ENCODE assay signal across 8 mouse cellular contexts in genomic region chr10:83360356-83360755, GRCm38 (mm10). TPM values are rescaled to one million over a fixed set of nuclear protein-coding genes. Genes with fewer than 3 reads are reported as not detected.
A peak's percentile ranks its signal among the peaks of the same experiment; 100 is the strongest.
DNase-seq lines count a peak whose midpoint lies in the region; ATAC-seq and TF ChIP-seq lines count a peak whose summit lies in the region.

No protein-coding gene starts in this region.

- WGBS in heart, embryonic 11.5 days (ENCODE audit: insufficient replicate concordance) = under 1% methylated on average over 40 of the region's 40 CpGs
- WGBS in heart, embryonic 16.5 days = under 1% methylated on average over 40 of the region's 40 CpGs
- WGBS in liver, postnatal 0 days (ENCODE audit: insufficient replicate concordance) = under 1% methylated on average over 34 of the region's 40 CpGs

- H3K36me3 ChIP-seq in heart, embryonic 11.5 days (ENCODE audit: control insufficient read depth, insufficient read depth, low read length) = peaks cover 4% of the 10 kb centered on the region
- H3K36me3 ChIP-seq in MEL (ENCODE audit: control insufficient read depth in 1 of 2, insufficient read depth in 2 of 2, low read length in 2 of 2) = peaks cover 8 to 20% of the 10 kb centered on the region in 2 experiments
- peaks cover 5% of the 10 kb centered on the region; the same call in 1 of the 2 replicates for H3K36me3 ChIP-seq in heart, embryonic 16.5 days (ENCODE audit: control insufficient read depth, insufficient read depth)
- peaks cover 19% of the 10 kb centered on the region for H3K36me3 ChIP-seq in liver, postnatal 0 days (replicated peaks; ENCODE audit: insufficient read depth, low read length)

- H3K4me3 ChIP-seq in heart, embryonic 11.5 days (ENCODE audit: low read depth, low read length) = peak overlapping the region; percentile 83
- H3K4me3 ChIP-seq in MEL (ENCODE audit: control insufficient read depth in 1 of 2, insufficient read depth in 1 of 2, low read depth in 2 of 2, low read length in 2 of 2) = peak overlapping the region; percentile 89 to 98
- H3K4me3 ChIP-seq in heart, embryonic 16.5 days (ENCODE audit: low read length) = peak overlapping the region; percentile 68
- H3K4me3 ChIP-seq in liver, postnatal 0 days (ENCODE audit: low read depth, low read length) = peak overlapping the region; percentile 85

- no peak for TF ChIP-seq CTCF in MEL (IDR thresholded peaks at IDR 0.05 in 2 of 3, conservative IDR thresholded peaks at IDR 0.05 in 1 of 3; ENCODE audit: control insufficient read depth in 1 of 3, insufficient read depth in 1 of 3, low read depth in 2 of 3, low read length in 3 of 3, poor library complexity in 1 of 3, severe bottlenecking in 1 of 3)
- TF ChIP-seq CTCF in liver, postnatal 0 days (IDR thresholded peaks at IDR 0.05; ENCODE audit: low read depth) = no peak

- ATAC-seq in heart, embryonic 11.5 days (replicated peaks; ENCODE audit: insufficient number of reproducible peaks, low FRiP score, low TSS enrichment) = peak; percentile 64; the same call in 1 of the 2 replicates
- peak; percentile 58 for ATAC-seq in heart, embryonic 16.5 days (replicated peaks; ENCODE audit: extremely low read depth, insufficient read depth, low FRiP score)
- peak; percentile 71 for ATAC-seq in liver, postnatal 0 days

- H3K4me1 ChIP-seq in heart, embryonic 11.5 days (ENCODE audit: control insufficient read depth, insufficient read depth, low read length) = peaks cover 15% of the 10 kb centered on the region
- H3K4me1 ChIP-seq in MEL (ENCODE audit: control insufficient read depth in 1 of 2, insufficient read depth in 2 of 2, low read length in 2 of 2) = peaks cover 15 to 25% of the 10 kb centered on the region in 2 experiments
- H3K4me1 ChIP-seq in heart, embryonic 16.5 days (ENCODE audit: control insufficient read depth, insufficient read depth, low read length) = peaks cover 18% of the 10 kb centered on the region
- H3K4me1 ChIP-seq in liver, postnatal 0 days (ENCODE audit: insufficient read depth) = peaks cover 18% of the 10 kb centered on the region

- DNase-seq in heart, postnatal 4 days = no peak
- DNase-seq in MEL (ENCODE audit: low read depth, low spot score) = no peak
- DNase-seq in liver, postnatal 0 days = no peak
- DNase-seq in urinary bladder, postnatal 36 days (ENCODE audit: low spot score in 2 of 2) = no peak
- DNase-seq in natural killer cell, adult 2 months (ENCODE audit: low spot score in 2 of 2) = no peak
- no peak for DNase-seq in gastrocnemius, postnatal 4 days (ENCODE audit: low spot score in 2 of 2)

- no peak for TF ChIP-seq EP300 in MEL (IDR thresholded peaks at IDR 0.05; ENCODE audit: low read depth in 1 of 2, low read length in 2 of 2)
- no peak for TF ChIP-seq EP300 in liver, postnatal 0 days (IDR thresholded peaks at IDR 0.05; ENCODE audit: low read depth)

- peak overlapping the region; percentile 84 for H3K9ac ChIP-seq in heart, embryonic 11.5 days (ENCODE audit: low read depth, low read length)
- peak overlapping the region; percentile 91 for H3K9ac ChIP-seq in MEL (ENCODE audit: control insufficient read depth, low read depth, low read length, poor library complexity, severe bottlenecking)
- peak overlapping the region; percentile 79 for H3K9ac ChIP-seq in heart, embryonic 16.5 days (ENCODE audit: low read length)
- peak overlapping the region; percentile 79 for H3K9ac ChIP-seq in liver, postnatal 0 days (replicated peaks)

- H3K4me2 ChIP-seq in heart, embryonic 11.5 days = peak overlapping the region; percentile 87
- peak overlapping the region; percentile 73 for H3K4me2 ChIP-seq in heart, embryonic 16.5 days (ENCODE audit: low read depth, low read length)
- peak overlapping the region; percentile 85 for H3K4me2 ChIP-seq in liver, postnatal 0 days (ENCODE audit: low read depth, low read length)

- TF ChIP-seq RAD21 in MEL (IDR thresholded peaks at IDR 0.05; ENCODE audit: low read depth, low read length) = no peak

- no peaks in the 10 kb centered on the region for H3K9me3 ChIP-seq in heart, embryonic 11.5 days (replicated peaks; ENCODE audit: control insufficient read depth, low read length)
- H3K9me3 ChIP-seq in MEL (replicated peaks; ENCODE audit: insufficient read depth, low read length) = no peaks in the 10 kb centered on the region
- no peaks in the 10 kb centered on the region for H3K9me3 ChIP-seq in heart, embryonic 16.5 days (replicated peaks; ENCODE audit: control insufficient read depth, low read length)
- H3K9me3 ChIP-seq in liver, postnatal 0 days (ENCODE audit: low read length) = no peaks in the 10 kb centered on the region

- peaks cover 31% of the 10 kb centered on the region for H3K79me2 ChIP-seq in MEL (ENCODE audit: control insufficient read depth, insufficient read depth, low read length, poor library complexity)

- no peak; a peak in 1 of 4 replicates for TF ChIP-seq POLR2A in MEL (IDR thresholded peaks at IDR 0.05; ENCODE audit: control insufficient read depth in 1 of 2, insufficient read depth in 1 of 2, low read depth in 1 of 2, low read length in 2 of 2, poor library complexity in 1 of 2)

- peak overlapping the region; percentile 71 for H3K27ac ChIP-seq in heart, embryonic 11.5 days (ENCODE audit: low read depth, low read length)
- H3K27ac ChIP-seq in MEL (ENCODE audit: control insufficient read depth, low read depth, low read length) = peak overlapping the region; percentile 51
- peak overlapping the region; percentile 81 for H3K27ac ChIP-seq in heart, embryonic 16.5 days (ENCODE audit: low read length)
- peak overlapping the region; percentile 69 for H3K27ac ChIP-seq in liver, postnatal 0 days (ENCODE audit: low read depth)

- H3K27me3 ChIP-seq in heart, embryonic 11.5 days (ENCODE audit: control insufficient read depth, insufficient read depth, low read length) = no peaks in the 10 kb centered on the region
- H3K27me3 ChIP-seq in MEL (ENCODE audit: control insufficient read depth in 1 of 2, insufficient read depth in 2 of 2, low read length in 2 of 2) = no peaks in the 10 kb centered on the region
- H3K27me3 ChIP-seq in heart, embryonic 16.5 days (ENCODE audit: control insufficient read depth, insufficient read depth, low read length) = no peaks in the 10 kb centered on the region
- H3K27me3 ChIP-seq in liver, postnatal 0 days (ENCODE audit: insufficient read depth, low read length) = no peaks in the 10 kb centered on the region

TF ChIP-seq in MEL, 35 proteins besides CTCF, POLR2A, EP300 and RAD21:
- TF ChIP-seq ETS1 (IDR thresholded peaks at IDR 0.05; ENCODE audit: low read depth, low read length) (no peak), ZNF384 (IDR thresholded peaks at IDR 0.05; ENCODE audit: low read depth, low read length) (no peak), NRF1 (IDR thresholded peaks at IDR 0.05; ENCODE audit: insufficient read depth, low read depth, low read length, poor library complexity, severe bottlenecking) (no peak), TAL1 (IDR thresholded peaks at IDR 0.05; ENCODE audit: low read length) (no peak), MEF2A (IDR thresholded peaks at IDR 0.05; ENCODE audit: extremely low read depth, insufficient replicate concordance, low read depth, low read length, poor library complexity, severe bottlenecking) (no peak), CHD2 (IDR thresholded peaks at IDR 0.05; ENCODE audit: low read length) (no peak), POLR2AphosphoS2 (IDR thresholded peaks at IDR 0.05; ENCODE audit: low read length) (no peak), JUND (IDR thresholded peaks at IDR 0.05; ENCODE audit: low read depth, low read length) (no peak), TCF12 (IDR thresholded peaks at IDR 0.05; ENCODE audit: low read depth, low read length) (no peak), BHLHE40 (IDR thresholded peaks at IDR 0.05; ENCODE audit: borderline replicate concordance, low read depth, low read length) (no peak), ZKSCAN1 (IDR thresholded peaks at IDR 0.05; ENCODE audit: low read depth, low read length) (no peak), MYB (IDR thresholded peaks at IDR 0.05; ENCODE audit: low read depth, low read length) (no peak), GABPA (IDR thresholded peaks at IDR 0.05; ENCODE audit: low read depth, low read length) (no peak), E2F4 (IDR thresholded peaks at IDR 0.05; ENCODE audit: borderline replicate concordance, low read depth, low read length) (no peak), SMC3 (IDR thresholded peaks at IDR 0.05; ENCODE audit: low read depth, low read length) (no peak), MAFK (IDR thresholded peaks at IDR 0.05; ENCODE audit: borderline replicate concordance, low read depth, low read length) (no peak), USF2 (IDR thresholded peaks at IDR 0.05; ENCODE audit: borderline replicate concordance in 1 of 2, insufficient read depth in 1 of 2, low read depth in 1 of 2, low read length in 2 of 2) (no peak), GATA1 (IDR thresholded peaks at IDR 0.05; ENCODE audit: low read depth, low read length) (no peak)

RNA-seq across cellular contexts. Expression of gene D10Wsu102e, which starts 0.3 kb away (rescaled TPM):
- polyA plus RNA-seq in heart, embryonic 11.5 days (2014; fragmentation: Nextera tagmentation; extraction: Ambion mirVana) = 0.52 and 0.53 TPM in 2 replicates
- 1 to 10 TPM; 1.1 TPM for total RNA-seq in heart, postnatal 4 days (2021)
- total RNA-seq in MEL (2012; rRNA removed) = 2.1 and 2.2 TPM in 2 replicates
- polyA plus RNA-seq in MEL (2012; ENCODE audit: insufficient read depth in 1 of 2, insufficient read length in 2 of 2, low read depth in 1 of 2, low replicate concordance in 2 of 2, missing spikeins in 1 of 2) = 1 to 10 TPM; 1.9 to 2.7 TPM
- 0.37 and 0.39 TPM in 2 replicates for polyA plus RNA-seq in heart, embryonic 16.5 days (2015; fragmentation: Nextera tagmentation; extraction: Ambion mirVana)
- 0.14 and 0.16 TPM in 2 replicates for polyA plus RNA-seq in liver, postnatal 0 days (2015; fragmentation: Nextera tagmentation; extraction: Ambion mirVana)
- total RNA-seq in gastrocnemius, postnatal 4 days (2021) = under 1 TPM; 0.93 to 0.96 TPM

RNA-seq across cellular contexts. Expression of gene Slc41a2, which starts 22.7 kb away (rescaled TPM):
- polyA plus RNA-seq in heart, embryonic 11.5 days (2014; fragmentation: Nextera tagmentation; extraction: Ambion mirVana) = 0.33 and 0.65 TPM in 2 replicates
- 1 to 10 TPM; 1.7 to 2.3 TPM for total RNA-seq in heart, postnatal 4 days (2021)
- not detected in 2 replicates for total RNA-seq in MEL (2012; rRNA removed)
- not detected for polyA plus RNA-seq in MEL (2012; ENCODE audit: insufficient read depth in 1 of 2, insufficient read length in 2 of 2, low read depth in 1 of 2, low replicate concordance in 2 of 2, missing spikeins in 1 of 2)
- 0.71 and 0.84 TPM in 2 replicates for polyA plus RNA-seq in heart, embryonic 16.5 days (2015; fragmentation: Nextera tagmentation; extraction: Ambion mirVana)
- 0.20 and 0.76 TPM in 2 replicates for polyA plus RNA-seq in liver, postnatal 0 days (2015; fragmentation: Nextera tagmentation; extraction: Ambion mirVana)
- 1 to 10 TPM; 2.6 to 3.5 TPM for total RNA-seq in gastrocnemius, postnatal 4 days (2021)
